Mouse (Mus musculus) CH12.LX (cell line): Measurements from ENCODE around the gene Zfp747. TPM values are rescaled to one million over a fixed set of nuclear protein-coding genes. Genes with fewer than 3 reads are reported as not detected.

ENCODE experiments used
- DNase-seq: peaks from one replicate; pipeline ENCODE4 v3.0.0-alpha.2; 2013; ENCODE audit errors: extremely low read depth
- H3K27ac ChIP-seq: 2 replicates; pipeline ENCODE4 v1.5.1; 2012; ENCODE audit warnings: low read depth, mild to moderate bottlenecking, control low read depth, moderate library complexity; ENCODE audit not compliant: insufficient read depth
- H3K27me3 ChIP-seq: replicated peaks from 2 replicates; pipeline ENCODE3; 2012; ENCODE audit warnings: inconsistent platforms
- H3K36me3 ChIP-seq, 2 experiments: replicated peaks in 1 of 2; 2 replicates each; pipeline versions ENCODE3 to v1.6.1; 2012; ENCODE audit warnings: inconsistent platforms in 1 of 2, low read length in 1 of 2, mild to moderate bottlenecking in 1 of 2, mixed read lengths in 1 of 2, moderate library complexity in 1 of 2; ENCODE audit not compliant: control insufficient read depth in 1 of 2, insufficient read depth in 1 of 2
- H3K4me1 ChIP-seq, 2 experiments: 2 replicates each; pipeline ENCODE4 v1.6.1; 2012; ENCODE audit warnings: inconsistent platforms in 1 of 2, moderate library complexity in 1 of 2; ENCODE audit not compliant: insufficient read depth in 2 of 2, control insufficient read depth in 1 of 2
- H3K4me2 ChIP-seq: 2 replicates; pipeline ENCODE4 v1.6.1; 2012; ENCODE audit warnings: low read depth, mild to moderate bottlenecking, control low read depth; ENCODE audit not compliant: poor library complexity, insufficient read depth, severe bottlenecking
- H3K4me3 ChIP-seq, 3 experiments: fragments of 150-350 bp in 1 of 3; sonication (generic) in 1 of 3; replicated peaks in 1 of 3; 2 replicates each; pipeline versions ENCODE3 to v1.5.1; 2011 to 2012; ENCODE audit warnings: low read depth in 2 of 3, low read length in 2 of 3, mild to moderate bottlenecking in 2 of 3, moderate library complexity in 2 of 3, control low read depth in 1 of 3, improper control_type of control experiment in 1 of 3, inconsistent platforms in 1 of 3, mixed read lengths in 1 of 3; ENCODE audit not compliant: poor library complexity in 1 of 3
- H3K79me2 ChIP-seq: replicated peaks from 2 replicates; pipeline ENCODE4 v1.6.1; 2012; ENCODE audit warnings: mild to moderate bottlenecking, moderate library complexity; ENCODE audit not compliant: control insufficient read depth, poor library complexity, insufficient read depth, severe bottlenecking; ENCODE audit errors: extremely low read depth
- H3K9ac ChIP-seq: 2 replicates; pipeline ENCODE4 v1.6.1; 2012; ENCODE audit warnings: low read depth, mild to moderate bottlenecking, control low read depth, moderate library complexity; ENCODE audit not compliant: insufficient read depth
- H3K9me3 ChIP-seq: replicated peaks from 2 replicates; pipeline ENCODE3; 2012; ENCODE audit warnings: low read length, inconsistent platforms, mixed read lengths
- BHLHE40 ChIP-seq: IDR thresholded peaks from 2 replicates; pipeline ENCODE4 v1.6.1; 2011; ENCODE audit warnings: mild to moderate bottlenecking, low read depth, low read length, improper control_type of control experiment
- CHD1 ChIP-seq: IDR thresholded peaks from 2 replicates; pipeline ENCODE4 v1.6.1; 2012; ENCODE audit warnings: low read depth, low read length, improper control_type of control experiment, inconsistent platforms
- CTCF ChIP-seq, 2 experiments: IDR thresholded peaks in 1 of 2; conservative IDR thresholded peaks in 1 of 2; 2 replicates each; pipeline ENCODE4 v1.5.1; 2011 to 2012; ENCODE audit warnings: low read depth in 2 of 2, low read length in 2 of 2, improper control_type of control experiment in 1 of 2, inconsistent platforms in 1 of 2, mild to moderate bottlenecking in 1 of 2, moderate library complexity in 1 of 2
- E2F4 ChIP-seq: IDR thresholded peaks from 2 replicates; pipeline ENCODE4 v1.6.1; 2011; ENCODE audit warnings: low read depth, low read length, improper control_type of control experiment; ENCODE audit not compliant: insufficient replicate concordance
- ELF1 ChIP-seq: IDR thresholded peaks from 2 replicates; pipeline ENCODE4 v1.6.1; 2014; ENCODE audit warnings: low read depth, mild to moderate bottlenecking, inconsistent platforms, low read length, improper control_type of control experiment
- ETS1 ChIP-seq: conservative IDR thresholded peaks from 2 replicates; pipeline ENCODE4 v1.6.1; 2012; ENCODE audit warnings: low read depth, mild to moderate bottlenecking, inconsistent platforms, low read length, improper control_type of control experiment, moderate library complexity
- HCFC1 ChIP-seq: IDR thresholded peaks from 2 replicates; pipeline ENCODE4 v1.6.1; 2012; ENCODE audit warnings: low read depth, mild to moderate bottlenecking, inconsistent platforms, low read length, improper control_type of control experiment
- JUN ChIP-seq: IDR thresholded peaks from 2 replicates; pipeline ENCODE4 v1.6.1; 2011; ENCODE audit warnings: low read depth, mild to moderate bottlenecking, low read length, improper control_type of control experiment, moderate library complexity; ENCODE audit not compliant: insufficient read depth
- JUND ChIP-seq: conservative IDR thresholded peaks from 2 replicates; pipeline ENCODE4 v1.6.1; 2011; ENCODE audit warnings: low read depth, low read length, improper control_type of control experiment
- KAT2A ChIP-seq: IDR thresholded peaks from 2 replicates; pipeline ENCODE4 v1.6.1; 2012; ENCODE audit warnings: low read length, improper control_type of control experiment, inconsistent platforms; ENCODE audit not compliant: insufficient replicate concordance
- MAFK ChIP-seq: IDR thresholded peaks from 2 replicates; pipeline ENCODE4 v1.6.1; 2011; ENCODE audit warnings: low read length, improper control_type of control experiment; ENCODE audit not compliant: insufficient replicate concordance
- MAX ChIP-seq: IDR thresholded peaks from 2 replicates; pipeline ENCODE4 v1.6.1; 2011; ENCODE audit warnings: low read length, improper control_type of control experiment
- MAZ ChIP-seq: IDR thresholded peaks from 2 replicates; pipeline ENCODE4 v1.6.1; 2012; ENCODE audit warnings: low read depth, mild to moderate bottlenecking, inconsistent platforms, low read length, improper control_type of control experiment, moderate library complexity
- MEF2A ChIP-seq: IDR thresholded peaks from 2 replicates; pipeline ENCODE4 v1.6.1; 2014; ENCODE audit warnings: low read depth, mild to moderate bottlenecking, inconsistent platforms, low read length, improper control_type of control experiment, borderline replicate concordance
- MXI1 ChIP-seq: IDR thresholded peaks from 2 replicates; pipeline ENCODE4 v1.6.1; 2011; ENCODE audit warnings: mild to moderate bottlenecking, low read depth, low read length, improper control_type of control experiment
- NELFE ChIP-seq: IDR thresholded peaks from 2 replicates; pipeline ENCODE4 v1.6.1; 2011; ENCODE audit warnings: low read depth, low read length, improper control_type of control experiment
- NRF1 ChIP-seq: IDR thresholded peaks from 2 replicates; pipeline ENCODE4 v1.6.1; 2014; ENCODE audit warnings: low read depth, mild to moderate bottlenecking, inconsistent platforms, low read length, improper control_type of control experiment, moderate library complexity
- PAX5 ChIP-seq: IDR thresholded peaks from 2 replicates; pipeline ENCODE4 v1.6.1; 2012; ENCODE audit warnings: low read length, inconsistent platforms, mixed read lengths
- POLR2A ChIP-seq: IDR thresholded peaks from 2 replicates; pipeline ENCODE4 v1.6.1; 2011; ENCODE audit warnings: low read depth, mild to moderate bottlenecking, improper control_type of control experiment, low read length
- POLR2AphosphoS2 ChIP-seq: IDR thresholded peaks from 2 replicates; pipeline ENCODE4 v1.6.1; 2011; ENCODE audit warnings: low read depth, low read length, improper control_type of control experiment
- RCOR1 ChIP-seq: conservative IDR thresholded peaks from 2 replicates; pipeline ENCODE4 v1.6.1; 2012; ENCODE audit warnings: low read depth, mild to moderate bottlenecking, inconsistent platforms, low read length, improper control_type of control experiment
- SMC3 ChIP-seq: IDR thresholded peaks from 2 replicates; pipeline ENCODE4 v1.6.1; 2011; ENCODE audit warnings: low read depth, low read length, improper control_type of control experiment
- TBP ChIP-seq: conservative IDR thresholded peaks from 2 replicates; pipeline ENCODE4 v1.6.1; 2011; ENCODE audit warnings: low read depth, low read length, improper control_type of control experiment
- TCF12 ChIP-seq: IDR thresholded peaks from 2 replicates; pipeline ENCODE4 v1.6.1; 2014; ENCODE audit warnings: low read depth, mild to moderate bottlenecking, inconsistent platforms, low read length, improper control_type of control experiment
- USF2 ChIP-seq: conservative IDR thresholded peaks from 2 replicates; pipeline ENCODE4 v1.6.1; 2011; ENCODE audit warnings: low read depth, low read length, improper control_type of control experiment
- ZC3H11A ChIP-seq: IDR thresholded peaks from 2 replicates; pipeline ENCODE4 v1.6.1; 2012; ENCODE audit warnings: low read depth, mild to moderate bottlenecking, inconsistent platforms, low read length, improper control_type of control experiment
- ZKSCAN1 ChIP-seq: IDR thresholded peaks from 2 replicates; pipeline ENCODE4 v1.6.1; 2012; ENCODE audit warnings: low read depth, inconsistent platforms, low read length, improper control_type of control experiment, borderline replicate concordance
- ZMIZ1 ChIP-seq: IDR thresholded peaks from 2 replicates; pipeline ENCODE4 v1.6.1; 2012; ENCODE audit warnings: low read depth, mild to moderate bottlenecking, inconsistent platforms, low read length, improper control_type of control experiment
- ZNF384 ChIP-seq: IDR thresholded peaks from 2 replicates; pipeline ENCODE4 v1.6.1; 2012; ENCODE audit warnings: low read depth, low read length, improper control_type of control experiment, inconsistent platforms
- dilution Hi-C: fragments of 300-500 bp; cut with MboI; formaldehyde crosslinking; loops from 2 replicates; pipeline ENCODE4 v1.14.3; 2020; ENCODE audit warnings: low sequenced_read_pairs; ENCODE audit not compliant: extremely low pct_unique_long_range_greater_than_20kb, extremely low pct_ligation_motif_present
- in situ Hi-C: fragments of 300-500 bp; cut with MboI; formaldehyde crosslinking; loops from 3 replicates; pipeline ENCODE4 v1.14.3; 2019; ENCODE audit warnings: low sequenced_read_pairs, low pct_ligation_motif_present, low pct_unique_long_range_greater_than_20kb, mixed read lengths
- polyA plus RNA-seq: library from polyadenylated mRNA; unstranded; fragments of >175 nt; gene quantifications from 2 replicates; pipeline ENCODE4 v1.2.1, GENCODE M21; 2012; ENCODE audit warnings: low read depth; ENCODE audit not compliant: insufficient read length
- total RNA-seq, 2 experiments: library from RNA; depleted of rRNA; stranded (reverse); fragments of 300-350 nt in 1 of 2; fragments of >200 nt in 1 of 2; gene quantifications; 2 replicates each; pipeline ENCODE4 v1.2.3; 2012 to 2014

Zfp747 gene
- total and polyA plus RNA-seq, 3 experiments: 7.2 to 8.2 (median 7.7) TPM

DNA sequence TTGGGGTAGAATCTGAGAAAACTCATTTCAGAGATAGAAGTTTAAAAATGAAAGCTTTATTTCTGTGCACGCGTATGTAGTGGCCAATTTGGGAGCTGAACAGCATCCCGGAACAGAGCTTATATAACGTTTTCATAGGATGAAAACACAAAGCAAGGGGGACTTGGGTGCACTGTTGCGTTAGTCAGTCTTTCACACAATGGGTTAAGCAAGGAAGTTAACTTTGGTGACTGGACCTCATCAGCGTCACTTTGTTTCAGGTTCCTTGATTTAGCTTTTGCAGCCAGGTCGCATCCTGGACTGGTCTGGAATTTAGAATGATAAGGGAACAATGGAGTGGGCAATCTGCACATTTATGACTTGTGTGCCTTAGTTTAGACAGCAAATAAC lies 18.1 kb upstream of the Zfp747 start:
- H3K4me1 ChIP-seq: peaks cover 8 to 14% of the 10 kb centered on the region in 2 experiments; a peak in 3 of 4 replicates
- dilution Hi-C loops (no loop called here), in situ Hi-C loops (no loop called here)
- H3K9me3 ChIP-seq: peaks cover 3% of the 10 kb centered on the region
- no peaks in the 10 kb centered on the region for H3K27me3 ChIP-seq
- H3K4me2 ChIP-seq: peak overlapping the region; percentile 60
- H3K27ac ChIP-seq: no peak overlapping the region
- H3K36me3 ChIP-seq: peaks cover 8 to 14% of the 10 kb centered on the region in 2 experiments
- peak; percentile 10; the same call in 1 of the 2 replicates for TF ChIP-seq MAX
- TF ChIP-seq CHD1: peak; percentile 42; the same call in 1 of the 2 replicates
- TF ChIP-seq HCFC1: no peak
- TF ChIP-seq RCOR1: no peak; the same call in 1 of the 2 replicates
- peak overlapping the region; percentile 78 for H3K9ac ChIP-seq
- no peaks in the 10 kb centered on the region for H3K79me2 ChIP-seq
- no peak for DNase-seq
- peak overlapping the region; percentile 48 to 81 (median 63) for H3K4me3 ChIP-seq

DNA sequence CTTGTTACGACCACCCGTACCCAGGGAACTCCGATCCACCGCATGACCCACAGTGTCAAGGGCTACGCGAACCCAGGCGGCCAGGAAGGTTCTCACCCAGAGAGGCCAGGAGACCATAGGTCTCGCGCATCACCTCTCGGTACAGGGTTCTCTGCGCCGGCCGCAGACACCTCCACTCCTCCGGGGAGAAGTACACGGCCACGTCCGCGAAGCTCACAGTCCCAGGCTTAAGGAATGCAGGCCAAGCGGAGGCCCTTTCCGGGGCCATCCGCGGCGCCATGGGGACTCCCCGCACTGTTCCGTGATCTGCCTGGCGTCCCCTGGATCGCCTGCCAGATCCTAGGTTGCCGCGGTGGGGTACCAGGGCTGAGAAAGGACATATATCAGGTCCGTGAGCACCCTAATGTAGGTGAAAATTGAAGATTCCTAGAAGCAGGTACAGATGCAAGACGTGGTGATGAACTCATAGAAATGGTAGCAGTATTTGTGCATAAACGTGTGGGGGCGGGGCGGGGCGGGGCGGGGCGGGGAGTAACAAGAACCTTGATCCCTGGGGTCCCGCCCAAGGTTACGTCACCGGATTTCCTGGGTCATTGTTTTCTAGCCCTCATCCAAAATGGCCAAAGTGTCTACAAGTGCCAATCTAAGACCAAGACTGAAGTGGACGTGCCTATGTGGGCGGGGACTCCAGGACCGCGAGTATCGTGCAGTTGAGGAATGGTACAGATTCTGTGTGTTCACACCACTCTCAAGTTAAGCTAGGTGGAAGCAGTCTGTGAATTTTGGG lies 17.5 kb upstream of the Zfp747 start, which contains the start of gene E430018J23Rik:
E430018J23Rik (minus strand) TSS at position 473 of the 787 bp plus-strand sequence.
- no peaks in the 10 kb centered on the region for H3K79me2 ChIP-seq
- in situ Hi-C loops (no loop called here), dilution Hi-C loops (no loop called here)
- no peaks in the 10 kb centered on the region for H3K27me3 ChIP-seq
- peaks cover 3% of the 10 kb centered on the region for H3K9me3 ChIP-seq
- peak within 1 kb of the TSS; percentile 77 to 87 (median 81) for H3K4me3 ChIP-seq
- H3K9ac ChIP-seq: peak within 1 kb of the TSS; percentile 93
- H3K4me2 ChIP-seq: peak within 1 kb of the TSS; percentile 60
- peaks cover 8 to 14% of the 10 kb centered on the region in 2 experiments; a peak in 3 of 4 replicates for H3K4me1 ChIP-seq
- H3K27ac ChIP-seq: peak within 1 kb of the TSS; percentile 41; the same call in 1 of the 2 replicates
- H3K36me3 ChIP-seq: peaks cover 8 to 14% of the 10 kb centered on the region in 2 experiments
- peak; percentile 100 for DNase-seq
- TF ChIP-seq ELF1 (peak; percentile 91), TBP (peak; percentile 76), BHLHE40 (0 out of 2 replicates have a peak, but pooled peaks have one; percentile 7), ZNF384 (no peak), ETS1 (no peak), MAZ (peak; percentile 63; the same call in 1 of the 2 replicates), RCOR1 (no peak; the same call in 1 of the 2 replicates), MAX (peak; percentile 51; the same call in 1 of the 2 replicates), CHD1 (no peak), TCF12 (no peak), JUND (no peak; the same call in 1 of the 2 replicates), JUN (no peak), POLR2AphosphoS2 (no peak; the same call in 1 of the 2 replicates), MAFK (no peak), POLR2A (peak; percentile 79), PAX5 (no peak), MXI1 (peak; percentile 53; the same call in 1 of the 2 replicates), ZMIZ1 (peak; percentile 63), HCFC1 (peak; percentile 89), NRF1 (peak; percentile 68), CTCF (conservative IDR thresholded peaks at IDR 0.05 in 1 of 2, IDR thresholded peaks at IDR 0.05 in 1 of 2; ENCODE audit: low read depth in 2 of 2, low read length in 2 of 2) (no peak), E2F4 (no peak), SMC3 (no peak), USF2 (no peak), ZC3H11A (no peak), MEF2A (no peak), NELFE (peak; percentile 88), KAT2A (peak; percentile 77; the same call in 1 of the 2 replicates), ZKSCAN1 (no peak)
